ENCODE assay signal across 26 mouse cellular contexts in the genomic region with DNA sequence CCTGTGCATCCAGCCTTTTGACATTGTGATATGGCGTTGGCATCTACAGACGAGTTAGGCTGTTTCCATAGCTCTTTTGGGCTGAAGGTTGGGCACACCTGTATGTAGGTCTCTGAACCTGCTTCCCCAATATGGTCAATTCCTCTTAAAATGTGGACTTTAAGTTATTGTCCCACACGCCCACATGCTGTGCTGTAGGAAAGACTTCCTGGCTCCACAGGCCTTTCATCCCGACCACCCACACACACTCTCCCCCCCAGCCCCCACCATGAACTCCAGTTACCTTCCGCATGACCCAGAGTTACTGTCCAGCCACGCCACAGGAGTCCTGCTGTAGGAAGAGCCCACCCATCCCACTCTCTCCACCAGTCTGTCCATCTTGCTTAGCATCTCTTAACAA. TPM values are rescaled to one million over a fixed set of nuclear protein-coding genes. Genes with fewer than 3 reads are reported as not detected.
DNase-seq lines count a peak whose midpoint lies in the region; ATAC-seq and TF ChIP-seq lines count a peak whose summit lies in the region.
"Had no signal": no experiment of that assay in that cellular context is flagged by ENCODE, and none has a peak within 500 bp of the region (broad histone marks: within the 10 kb centered on the region; RNA-seq: fewer than 3 reads in every experiment).

No protein-coding gene starts in this region.

- no peaks in the 10 kb centered on the region for H3K27me3 ChIP-seq in heart, embryonic 13.5 days (replicated peaks)
- 0 out of 2 replicates have a peak, but pooled peaks cover 1% of the 10 kb centered on the region for H3K27me3 ChIP-seq in heart, adult 2 months (ENCODE audit: control insufficient read depth, insufficient read depth, low read length)
- H3K27me3 ChIP-seq in lung, embryonic 16.5 days (ENCODE audit: control insufficient read depth, insufficient read depth, low read depth, low read length) = no peaks in the 10 kb centered on the region
- no peaks in the 10 kb centered on the region for H3K27me3 ChIP-seq in myocyte (ENCODE audit: control insufficient read depth, insufficient read depth, insufficient read length)
- H3K27me3 ChIP-seq: embryonic facial prominence, embryonic 12.5 days; embryonic facial prominence, embryonic 15.5 days; heart, embryonic 12.5 days; hindbrain, embryonic 12.5 days; hindbrain, embryonic 15.5 days had no signal

- 60% methylated on average over 6 of the region's 6 CpGs for WGBS in heart, embryonic 13.5 days
- WGBS in heart, adult 2 months = 64% methylated on average over 6 of the region's 6 CpGs
- 63% methylated on average over 6 of the region's 6 CpGs for WGBS in lung, embryonic 16.5 days

- no peak for TF ChIP-seq CTCF in heart, adult 2 months (IDR thresholded peaks at IDR 0.05)

- peak overlapping the region; percentile 28; the same call in 1 of the 2 replicates for H3K27ac ChIP-seq in heart, embryonic 13.5 days (replicated peaks)
- H3K27ac ChIP-seq in heart, adult 2 months = no peak overlapping the region
- peak overlapping the region; percentile 46; the same call in 1 of the 2 replicates for H3K27ac ChIP-seq in lung, embryonic 16.5 days (ENCODE audit: low read length)
- H3K27ac ChIP-seq: embryonic facial prominence, embryonic 12.5 days; embryonic facial prominence, embryonic 15.5 days; gastrocnemius, adult 2 months; hindbrain, embryonic 12.5 days; hindbrain, embryonic 15.5 days had no signal

- H3K9me3 ChIP-seq in heart, embryonic 13.5 days = no peaks in the 10 kb centered on the region
- H3K9me3 ChIP-seq in lung, embryonic 16.5 days (ENCODE audit: control insufficient read depth, low read length) = no peaks in the 10 kb centered on the region; the same call in 1 of the 2 replicates
- H3K9me3 ChIP-seq: embryonic facial prominence, embryonic 12.5 days; embryonic facial prominence, embryonic 15.5 days; heart, embryonic 12.5 days; hindbrain, embryonic 12.5 days; hindbrain, embryonic 15.5 days had no signal

- no peak for TF ChIP-seq EP300 in heart, adult 2 months (IDR thresholded peaks at IDR 0.05; ENCODE audit: insufficient read depth, low read depth, low read length)

- H3K9ac ChIP-seq in heart, embryonic 13.5 days = no peak overlapping the region
- H3K9ac ChIP-seq in heart, adult 2 months (ENCODE audit: low read depth, low read length) = no peak overlapping the region
- no peak overlapping the region for H3K9ac ChIP-seq in lung, embryonic 16.5 days (ENCODE audit: low read length)
- H3K9ac ChIP-seq: embryonic facial prominence, embryonic 12.5 days; embryonic facial prominence, embryonic 15.5 days; forebrain, postnatal 0 days; heart, embryonic 12.5 days; hindbrain, embryonic 12.5 days; hindbrain, embryonic 15.5 days had no signal

- ATAC-seq in heart, embryonic 13.5 days (ENCODE audit: extremely low read depth, insufficient number of reproducible peaks, low FRiP score, low TSS enrichment) = no peak
- ATAC-seq in lung, embryonic 16.5 days (ENCODE audit: low read depth) = peak; percentile 13; the same call in 1 of the 2 replicates
- ATAC-seq: CD4-positive, CD25-positive, alpha-beta regulatory T cell, adult 4 months; forebrain, embryonic 14.5 days; forebrain, postnatal 0 days had no signal

- intact Hi-C loops in heart, adult 2 months (cut with DNase I) = no loop called here

- H3K4me1 ChIP-seq in heart, embryonic 13.5 days = peaks cover 19% of the 10 kb centered on the region; the same call in 1 of the 2 replicates
- peaks cover 2% of the 10 kb centered on the region for H3K4me1 ChIP-seq in heart, adult 2 months (ENCODE audit: control insufficient read depth, insufficient read depth, low read length)
- H3K4me1 ChIP-seq in lung, embryonic 16.5 days (replicated peaks; ENCODE audit: control insufficient read depth, insufficient read depth, low read length) = peaks cover 3% of the 10 kb centered on the region
- H3K4me1 ChIP-seq: embryonic facial prominence, embryonic 12.5 days; embryonic facial prominence, embryonic 15.5 days; hindbrain, embryonic 15.5 days had no signal

- no peaks in the 10 kb centered on the region for H3K79me2 ChIP-seq in heart, adult 2 months (replicated peaks; ENCODE audit: control insufficient read depth, insufficient read depth, low read length)
- H3K79me2 ChIP-seq in myocyte (ENCODE audit: control insufficient read depth, insufficient read depth) = no peaks in the 10 kb centered on the region

- no peak overlapping the region for H3K4me2 ChIP-seq in heart, embryonic 13.5 days
- no peak overlapping the region for H3K4me2 ChIP-seq in lung, embryonic 16.5 days (ENCODE audit: low read depth, low read length)
- peak overlapping the region; percentile 53 for H3K4me2 ChIP-seq in myocyte (ENCODE audit: low read depth)
- H3K4me2 ChIP-seq: embryonic facial prominence, embryonic 12.5 days; embryonic facial prominence, embryonic 15.5 days; hindbrain, embryonic 12.5 days; hindbrain, embryonic 15.5 days had no signal

- no peak overlapping the region for H3ac ChIP-seq in myocyte (ENCODE audit: control insufficient read depth, insufficient read length)

- no peak for DNase-seq in heart, adult 2 months
- DNase-seq in lung, postnatal 4 days = no peak
- peak; percentile 76 for DNase-seq in ES-CJ7 (ENCODE audit: low read depth, low spot score)
- no peak for DNase-seq in T-cell, adult 2 months (ENCODE audit: low spot score)
- DNase-seq in kidney, postnatal 10 days = no peak
- DNase-seq: adrenal gland, adult 2 months; cerebellum, adult 11 months; cerebellum, adult 2 months; cerebellum, adult 9-11 months; cerebellum, postnatal 25 days; forebrain, postnatal 0 days; gastrocnemius, adult 2 months; gastrocnemius, postnatal 14 days; heart, adult 18-20 months; heart, postnatal 14 days; kidney, adult 11 months had no signal

- TF ChIP-seq POLR2A in heart, adult 2 months (IDR thresholded peaks at IDR 0.05; ENCODE audit: insufficient read depth, low read depth, low read length) = no peak
- no peak for TF ChIP-seq POLR2A in myocyte (IDR thresholded peaks at IDR 0.05; ENCODE audit: insufficient read length, low read depth)

- no peaks in the 10 kb centered on the region for H3K36me3 ChIP-seq in heart, embryonic 13.5 days
- H3K36me3 ChIP-seq in heart, adult 2 months (ENCODE audit: control insufficient read depth, insufficient read depth, low read length) = no peaks in the 10 kb centered on the region
- H3K36me3 ChIP-seq in lung, embryonic 16.5 days (ENCODE audit: control insufficient read depth, insufficient read depth, low read length) = no peaks in the 10 kb centered on the region
- H3K36me3 ChIP-seq in myocyte (ENCODE audit: control insufficient read depth, insufficient read depth) = no peaks in the 10 kb centered on the region
- H3K36me3 ChIP-seq: embryonic facial prominence, embryonic 12.5 days; embryonic facial prominence, embryonic 15.5 days; heart, embryonic 12.5 days; hindbrain, embryonic 12.5 days; hindbrain, embryonic 15.5 days had no signal

- H3K4me3 ChIP-seq in heart, embryonic 13.5 days = no peak overlapping the region
- H3K4me3 ChIP-seq in heart, adult 2 months = no peak overlapping the region
- no peak overlapping the region for H3K4me3 ChIP-seq in lung, embryonic 16.5 days (ENCODE audit: low read length)
- H3K4me3 ChIP-seq in myocyte = no peak overlapping the region
- H3K4me3 ChIP-seq: embryonic facial prominence, embryonic 12.5 days; embryonic facial prominence, embryonic 15.5 days; gastrocnemius, adult 2 months; heart, embryonic 12.5 days; hindbrain, embryonic 12.5 days; hindbrain, embryonic 15.5 days had no signal

TF ChIP-seq in myocyte, 11 proteins besides CTCF, POLR2A, EP300 and RAD21:
- TF ChIP-seq TCF12 (IDR thresholded peaks at IDR 0.05; ENCODE audit: insufficient read depth, poor library complexity, severe bottlenecking) = no peak
- no peak for TF ChIP-seq REST (IDR thresholded peaks at IDR 0.05; ENCODE audit: insufficient read depth, insufficient read length)
- TF ChIP-seq TCF3 (IDR thresholded peaks at IDR 0.05; ENCODE audit: insufficient read length, low read depth) = no peak
- TF ChIP-seq MYOD1 (IDR thresholded peaks at IDR 0.05; ENCODE audit: control insufficient read depth in 1 of 3, insufficient read length in 2 of 3, low read depth in 2 of 3) = no peak
- no peak for TF ChIP-seq POLR2AphosphoS2 (IDR thresholded peaks at IDR 0.05; ENCODE audit: insufficient read length, low read depth)
- TF ChIP-seq MYOG (IDR thresholded peaks at IDR 0.05; ENCODE audit: control insufficient read depth in 1 of 3, insufficient read depth in 1 of 3, insufficient read length in 2 of 3, low read depth in 2 of 3) = no peak
- TF ChIP-seq MAX (IDR thresholded peaks at IDR 0.05; ENCODE audit: low read depth) = no peak
- no peak for TF ChIP-seq CEBPB (IDR thresholded peaks at IDR 0.05; ENCODE audit: insufficient read depth, poor library complexity, severe bottlenecking)
- no peak for TF ChIP-seq E2F4 (IDR thresholded peaks at IDR 0.05; ENCODE audit: insufficient read depth)
- no peak for TF ChIP-seq SRF (IDR thresholded peaks at IDR 0.05; ENCODE audit: control insufficient read depth, insufficient read length, low read depth)
- no peak for TF ChIP-seq USF1 (IDR thresholded peaks at IDR 0.05; ENCODE audit: low read depth)

RNA-seq across cellular contexts. Expression of gene Purb, which starts 11.2 kb away (rescaled TPM):
- polyA plus RNA-seq in heart, embryonic 13.5 days (2015; fragmentation: Nextera tagmentation; extraction: Ambion mirVana) = 23.5 and 25.5 TPM in 2 replicates
- 10 to 100 TPM; 28.0 to 31.5 TPM for total RNA-seq in heart, adult 2 months (2021)
- 5.0 and 9.3 TPM in 2 replicates for polyA plus RNA-seq in heart, adult 2 months (2012; rRNA removed)
- 31.2 and 32.6 TPM in 2 replicates for polyA plus RNA-seq in lung, embryonic 16.5 days (2015; fragmentation: Nextera tagmentation; extraction: Ambion mirVana)
- 33.2 TPM for polyA plus RNA-seq in myocyte (2012; fragmentation: generic; extraction: Trizol)

RNA-seq across cellular contexts. Expression of gene Myo1g, which starts 33.8 kb away (rescaled TPM):
- polyA plus RNA-seq in heart, embryonic 13.5 days (2015; fragmentation: Nextera tagmentation; extraction: Ambion mirVana) = 0.50 and 0.98 TPM in 2 replicates
- 1 to 10 TPM; 1.4 TPM for total RNA-seq in heart, adult 2 months (2021)
- 4.1 and 7.2 TPM in 2 replicates for polyA plus RNA-seq in heart, adult 2 months (2012; rRNA removed)
- polyA plus RNA-seq in lung, embryonic 16.5 days (2015; fragmentation: Nextera tagmentation; extraction: Ambion mirVana) = 3.8 and 5.0 TPM in 2 replicates
- 0.04 TPM for polyA plus RNA-seq in myocyte (2012; fragmentation: generic; extraction: Trizol)

RNA-seq across cellular contexts. Expression of gene H2afv, which starts 42.7 kb away (rescaled TPM):
- polyA plus RNA-seq in heart, embryonic 13.5 days (2015; fragmentation: Nextera tagmentation; extraction: Ambion mirVana) = 309 and 340 TPM in 2 replicates
- total RNA-seq in heart, adult 2 months (2021) = 10 to 100 TPM; 75.8 to 80.8 TPM
- 46.3 and 59.2 TPM in 2 replicates for polyA plus RNA-seq in heart, adult 2 months (2012; rRNA removed)
- polyA plus RNA-seq in lung, embryonic 16.5 days (2015; fragmentation: Nextera tagmentation; extraction: Ambion mirVana) = 581 and 621 TPM in 2 replicates
- 175 TPM for polyA plus RNA-seq in myocyte (2012; fragmentation: generic; extraction: Trizol)

RNA-seq across cellular contexts. Expression of gene Ccm2, which starts 59.8 kb away (rescaled TPM):
- 54.3 and 59.7 TPM in 2 replicates for polyA plus RNA-seq in heart, embryonic 13.5 days (2015; fragmentation: Nextera tagmentation; extraction: Ambion mirVana)
- total RNA-seq in heart, adult 2 months (2021) = 10 to 100 TPM; 25.6 to 28.5 TPM
- polyA plus RNA-seq in heart, adult 2 months (2012; rRNA removed) = 47.8 and 54.1 TPM in 2 replicates
- polyA plus RNA-seq in lung, embryonic 16.5 days (2015; fragmentation: Nextera tagmentation; extraction: Ambion mirVana) = 79.1 and 79.3 TPM in 2 replicates
- polyA plus RNA-seq in myocyte (2012; fragmentation: generic; extraction: Trizol) = 66.0 TPM
